Mouse (Mus musculus) right cerebral cortex, postnatal 14 days (tissue): ENCODE results near the gene Cacng1.

Experiments
- DNase-seq: peaks from one replicate; pipeline ENCODE4 v3.0.0; 2022

Gene Cacng1

GRCm38 (mm10) chr11:107716332-107716938 is at the start of gene Cacng1:
Cacng1 (minus strand) TSS chr11:107716522.
- no peak for DNase-seq

GRCm38 (mm10) chr11:107762688-107763460 is 46.6 kb upstream of the Cacng1 start:
- peak; percentile 31 for DNase-seq

GRCm38 (mm10) chr11:107761790-107762500 is 45.6 kb upstream of the Cacng1 start:
- DNase-seq: no peak

- no peak for DNase-seq
These were observed 43.7 kb upstream of the Cacng1 start for GRCm38 (mm10) chr11:107760001-107760400.

- DNase-seq: no peak
These were observed 43.2 kb upstream of the Cacng1 start for GRCm38 (mm10) chr11:107759516-107759915.

GRCm38 (mm10) chr11:107749114-107749513 is 32.8 kb upstream of the Cacng1 start:
- no peak for DNase-seq

- no peak for DNase-seq
These were observed 32.1 kb upstream of the Cacng1 start for GRCm38 (mm10) chr11:107748243-107749035.

GRCm38 (mm10) chr11:107743100-107743499 is 26.8 kb upstream of the Cacng1 start:
- DNase-seq: no peak

- DNase-seq: no peak
These were observed 22.2 kb upstream of the Cacng1 start for GRCm38 (mm10) chr11:107738418-107739099.

- DNase-seq: no peak
These were observed 21.6 kb upstream of the Cacng1 start for GRCm38 (mm10) chr11:107737886-107738285.

- DNase-seq: no peak
These were observed 17.8 kb upstream of the Cacng1 start for GRCm38 (mm10) chr11:107734133-107734532.

GRCm38 (mm10) chr11:107731498-107731897 is 15.2 kb upstream of the Cacng1 start:
- no peak for DNase-seq

- DNase-seq: no peak
These were observed 14.6 kb upstream of the Cacng1 start for GRCm38 (mm10) chr11:107730940-107731339.

GRCm38 (mm10) chr11:107729141-107729540 is 12.8 kb upstream of the Cacng1 start:
- DNase-seq: no peak

- peak; percentile 47 for DNase-seq
These were observed 11.9 kb upstream of the Cacng1 start for GRCm38 (mm10) chr11:107728073-107728863.

GRCm38 (mm10) chr11:107724603-107725002 is 8.3 kb upstream of the Cacng1 start:
- no peak for DNase-seq

- no peak for DNase-seq
These were observed 4.7 kb upstream of the Cacng1 start for GRCm38 (mm10) chr11:107721057-107721456.

- no peak for DNase-seq
These were observed 4.1 kb upstream of the Cacng1 start for GRCm38 (mm10) chr11:107720264-107721021.

GRCm38 (mm10) chr11:107714368-107714767 is 2.0 kb downstream of the Cacng1 start:
- no peak for DNase-seq

GRCm38 (mm10) chr11:107710379-107710778 is 5.9 kb downstream of the Cacng1 start:
- no peak for DNase-seq
